Mouse (Mus musculus): ENCODE results near the gene Kmt2d.

DNA sequence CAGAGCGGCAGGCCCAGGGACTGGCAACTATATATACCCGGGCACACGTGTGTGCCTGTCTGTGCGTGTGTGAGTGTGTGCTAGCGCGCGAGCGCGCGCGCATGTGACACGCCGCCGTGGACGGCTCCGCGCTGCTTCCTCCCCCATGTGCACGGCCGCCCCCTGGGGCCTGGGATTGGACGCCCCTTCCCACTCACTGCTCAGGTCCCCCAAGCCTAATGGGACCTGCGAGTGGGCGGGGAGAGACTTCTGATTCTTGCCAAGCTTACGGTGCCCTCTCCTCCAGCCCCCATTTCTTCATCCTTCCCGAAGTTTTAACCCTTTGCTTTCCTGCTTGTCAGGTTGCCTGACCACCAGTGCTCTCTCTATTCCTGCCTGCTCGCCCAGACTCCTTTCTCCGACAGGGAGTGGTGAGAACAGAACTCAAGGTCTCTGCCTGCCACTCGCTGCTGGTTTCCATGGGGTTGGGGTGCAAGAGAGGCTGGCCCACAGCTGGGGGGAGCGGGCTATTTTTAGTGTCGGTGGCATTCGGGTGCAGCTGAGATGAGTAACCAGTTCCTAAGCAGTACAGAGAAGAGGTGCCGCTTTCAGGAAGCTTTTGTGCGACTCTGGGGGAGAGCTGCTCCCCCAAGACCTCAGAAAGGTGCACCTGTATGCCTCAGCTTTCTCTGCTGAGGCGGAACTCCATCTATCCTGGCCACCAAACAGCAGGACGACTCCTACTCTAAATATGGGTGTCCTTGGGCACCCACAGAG, 62.9 kb downstream of the Kmt2d start:
- no peak for TF ChIP-seq CTCF (IDR thresholded peaks at IDR 0.05; ENCODE audit: extremely low read depth, insufficient read depth, low read length)
- TF ChIP-seq POLR2A (IDR thresholded peaks at IDR 0.05; ENCODE audit: extremely low read depth, insufficient read depth, low read length): peak; percentile 70; the same call in 1 of the 2 replicates
